Mouse (Mus musculus): ENCODE measurements at regions not wholly inside any gene's neighbourhood (a gene's known extent, or its start where the extent isn't known, plus 50 kb on each side); places are given as distances from the start of the nearest gene placed in this dataset.

DNA sequence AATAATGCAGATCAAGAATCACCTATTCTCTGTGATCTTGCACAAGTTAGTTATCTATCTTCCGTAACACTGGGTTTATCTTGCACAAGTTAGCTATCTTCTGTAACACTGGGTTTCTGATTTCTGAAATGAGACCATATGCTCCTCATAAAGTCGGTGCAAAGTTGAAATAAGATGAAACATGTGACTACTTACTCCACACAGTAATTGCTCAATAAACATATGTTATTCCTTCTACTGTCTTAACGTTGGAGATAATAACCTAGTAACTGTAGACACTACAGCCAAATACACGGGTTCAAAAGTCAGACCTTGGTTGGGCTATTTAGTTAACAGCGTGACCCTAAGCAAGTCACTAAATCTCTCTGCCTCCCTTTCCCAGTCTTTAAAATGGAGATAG is 65.8 kb upstream of the Atp11b start:
- intact Hi-C loops (cut with DNase I), result loop anchor here (2.0 to 5.0 kb wide), 2 partner anchors 284 to 373 kb away; no protein-coding TSS in a partner anchor

DNA sequence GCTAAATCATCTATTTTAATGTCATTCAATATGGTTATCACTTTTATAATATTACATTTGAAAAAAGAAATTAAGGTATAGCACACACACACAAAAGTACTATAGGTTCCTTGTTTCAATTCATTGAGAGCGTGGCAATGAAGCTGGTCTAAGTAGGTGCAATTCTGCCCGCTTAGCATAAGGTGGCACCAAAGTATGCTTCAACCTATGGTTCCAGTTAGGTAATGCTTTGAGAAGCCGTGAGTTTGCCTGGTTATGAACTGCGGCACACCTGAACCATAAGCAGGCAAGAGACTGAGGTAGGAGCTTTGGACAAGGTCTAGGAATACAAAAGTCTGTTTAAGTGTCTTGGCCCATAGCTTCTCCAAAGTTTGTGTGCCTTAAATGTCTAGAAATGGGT is 65.1 kb upstream of the Atp11b start:
- intact Hi-C loops (cut with DNase I), result loop anchor here (2.0 to 5.0 kb wide), 2 partner anchors 284 to 372 kb away; no protein-coding TSS in a partner anchor
- peak in 1 of 2 experiments; percentile 16 for DNase-seq

More for the DNA sequence above, 65.8 kb upstream of the Atp11b start:
- DNase-seq, result no peak

DNA sequence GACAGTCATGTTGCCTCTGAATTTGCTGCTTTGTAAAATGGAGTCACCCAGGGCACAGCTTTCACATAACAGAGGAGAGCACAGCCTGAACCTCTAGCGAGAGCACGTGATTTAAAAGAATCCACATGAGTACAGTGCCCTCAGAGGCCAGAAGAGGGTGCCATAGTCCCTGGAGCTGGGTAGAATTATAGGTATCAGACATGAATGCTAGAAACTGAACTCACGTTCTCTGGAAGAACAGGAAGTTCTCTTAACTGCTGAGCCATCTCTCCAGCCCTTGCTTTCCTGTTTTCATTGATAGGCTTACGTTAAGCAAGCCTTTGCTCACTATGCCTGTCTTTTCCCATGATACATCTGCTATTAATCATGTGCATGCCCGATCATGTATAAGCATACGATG is 60.9 kb upstream of the Atp11b start:
- intact Hi-C loops (cut with DNase I), result loop anchor here (1.0 to 10.0 kb wide), 3 partner anchors 132 to 444 kb away; no protein-coding TSS in a partner anchor
- DNase-seq, result peak; percentile 50 to 74

DNA sequence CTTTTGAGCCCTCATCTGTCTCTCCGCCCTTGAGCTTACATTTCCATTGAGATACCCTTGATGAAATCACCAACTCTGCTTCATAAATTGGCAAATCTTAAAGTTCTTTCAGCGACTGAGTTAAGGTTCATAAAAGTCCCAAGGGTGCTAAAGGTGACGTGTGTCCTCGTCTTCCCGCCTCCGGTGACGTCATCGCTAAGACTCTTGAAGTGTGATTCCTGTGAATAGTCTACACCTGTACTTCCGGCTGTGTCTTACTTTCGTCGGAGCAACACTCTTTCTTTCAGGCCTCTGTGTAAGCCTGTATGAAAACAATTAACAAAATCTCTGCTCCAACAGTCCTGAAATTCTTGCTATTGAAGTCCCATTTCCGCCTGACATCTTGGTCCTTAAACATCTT is 60.4 kb upstream of the Atp11b start:
- no peak for DNase-seq
- intact Hi-C loops (cut with DNase I), result loop anchor here (1.0 to 10.0 kb wide), 3 partner anchors 131 to 444 kb away; no protein-coding TSS in a partner anchor

DNA sequence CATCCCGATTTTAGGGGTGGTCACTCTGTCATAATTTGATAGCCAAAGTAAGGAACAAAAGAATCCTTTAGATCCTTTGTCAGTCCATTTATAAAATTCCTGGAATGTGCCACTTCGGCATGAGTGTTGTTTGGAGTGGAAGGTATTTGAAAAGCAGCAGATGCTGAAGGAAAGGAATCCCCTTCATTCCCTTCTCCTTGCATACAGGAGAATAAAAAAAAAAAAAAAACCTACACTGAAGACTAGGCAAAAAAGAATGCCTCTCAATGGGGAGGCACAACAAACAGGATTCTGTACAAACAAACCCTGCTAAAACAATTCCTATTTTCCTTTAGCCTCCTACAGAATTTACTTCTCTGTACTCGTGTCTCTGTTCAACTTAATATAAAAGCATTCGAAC is 59.7 kb upstream of the Atp11b start:
- intact Hi-C loops (cut with DNase I), result loop anchor here (5.0 to 10.0 kb wide), 2 partner anchors 131 to 443 kb away; no protein-coding TSS in a partner anchor
- no peak for DNase-seq

DNA sequence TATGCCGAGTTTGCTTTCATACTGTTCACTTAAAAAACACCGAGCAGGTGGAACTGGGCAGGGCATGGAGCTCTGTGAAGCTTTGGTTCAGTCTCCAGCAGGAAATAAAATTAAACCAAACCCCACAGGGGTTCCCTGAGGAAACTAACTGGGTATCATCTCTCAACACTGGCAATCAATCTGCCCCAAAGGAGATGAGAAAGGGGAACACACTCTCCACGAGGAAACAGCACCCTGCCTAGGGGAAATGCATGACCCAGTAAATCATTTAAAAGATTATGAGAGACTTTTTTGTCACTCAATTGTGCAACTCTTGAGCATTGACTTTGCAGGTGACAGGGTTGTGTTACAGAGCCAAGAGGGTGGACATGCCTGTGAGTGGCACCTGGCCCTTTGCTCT is 58.0 kb upstream of the Atp11b start:
- DNase-seq, result no peak
- intact Hi-C loops (cut with DNase I), result loop anchor here (10.0 kb wide), 1 partner anchor 129 kb away; no protein-coding TSS in a partner anchor

DNA sequence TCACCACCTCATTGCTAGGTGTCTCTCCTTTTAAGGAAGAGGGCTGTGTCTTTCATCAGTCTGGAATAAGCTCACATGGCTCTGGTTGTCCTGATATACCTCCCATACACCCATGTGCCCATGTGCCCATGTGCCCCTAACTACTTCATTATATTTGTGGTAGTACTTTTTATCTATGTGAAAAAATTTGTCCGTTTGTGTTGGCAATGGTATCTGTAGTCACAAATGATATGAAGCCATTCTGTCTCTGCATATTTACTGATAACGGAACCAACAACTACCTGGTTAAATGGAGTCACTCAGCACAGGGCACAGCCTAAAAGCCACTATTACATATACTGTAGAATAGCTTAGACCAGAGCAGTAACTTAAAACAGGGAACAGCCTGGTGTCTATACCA is 54.6 kb upstream of the Atp11b start:
- intact Hi-C loops (cut with DNase I), result loop anchor here (10.0 kb wide), 1 partner anchor 126 kb away; no protein-coding TSS in a partner anchor
- no peak for DNase-seq

DNA sequence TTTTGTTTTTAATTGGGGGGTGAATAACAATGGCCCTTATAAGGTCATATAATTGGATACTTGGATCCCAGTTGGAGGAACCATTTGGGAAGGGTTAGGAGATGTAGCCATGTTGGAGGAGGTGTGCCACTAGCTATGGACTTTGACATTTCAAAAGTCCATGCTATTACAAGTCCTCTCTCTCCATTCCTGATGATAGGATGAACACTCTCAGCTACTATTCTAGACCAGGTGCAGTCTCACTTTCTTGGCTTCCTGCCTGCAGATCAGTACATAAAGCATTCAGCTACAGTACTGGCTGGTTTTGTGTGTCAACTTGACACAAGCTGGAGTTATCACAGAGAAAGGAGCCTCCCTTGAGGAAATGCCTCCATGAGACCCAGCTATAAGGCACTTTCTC is 53.9 kb upstream of the Atp11b start:
- intact Hi-C loops (cut with DNase I), result loop anchor here (10.0 kb wide), 1 partner anchor 125 kb away; no protein-coding TSS in a partner anchor
- no peak for DNase-seq

DNA sequence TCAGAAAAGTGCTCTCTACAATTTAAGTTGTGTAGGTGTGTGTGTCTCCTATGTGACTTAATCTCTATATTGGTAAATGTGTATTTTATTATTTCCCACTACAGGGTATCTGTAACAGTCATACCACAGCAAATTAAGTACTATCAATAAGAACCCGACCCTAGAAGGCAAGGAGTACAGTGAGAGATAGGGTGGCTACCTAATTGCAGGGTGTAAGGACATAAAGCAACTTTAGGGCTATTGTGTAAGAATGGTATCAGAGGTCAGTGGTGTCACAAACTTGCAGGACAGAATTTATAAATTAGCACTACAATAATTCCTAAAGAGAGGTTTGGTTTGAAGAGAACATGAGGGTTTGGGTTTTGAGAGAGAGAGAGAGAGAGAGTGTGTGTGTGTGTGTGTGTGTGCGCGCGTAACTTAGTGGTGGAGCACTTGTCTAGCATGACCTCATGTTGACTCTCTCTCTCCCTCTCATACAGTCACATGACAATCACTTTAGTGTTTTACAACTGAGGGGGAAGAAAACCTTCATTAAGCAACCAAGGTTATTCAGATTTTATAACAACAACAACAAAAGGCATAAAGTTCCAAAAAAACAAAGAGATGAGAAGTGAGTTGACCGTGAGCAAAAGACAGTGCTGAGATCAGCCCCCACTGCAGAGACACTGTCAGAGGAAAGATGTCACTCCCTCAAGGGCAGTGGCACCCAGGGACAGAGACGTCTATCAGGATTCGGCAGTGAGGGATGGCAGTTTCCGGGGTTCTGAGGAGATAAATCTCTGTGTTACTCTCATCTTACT is 50.2 kb upstream of the Atp11b start:
- no peak for DNase-seq
- intact Hi-C loops (cut with DNase I), result no loop called here
